Mouse (Mus musculus) CH12.LX (cell line): ENCODE data around the gene Clcnka.

Experiments
- CTCF ChIP-seq, 2 experiments: IDR thresholded peaks in 1 of 2; conservative IDR thresholded peaks in 1 of 2; 2 replicates each; pipeline ENCODE4 v1.5.1; 2011 to 2012; ENCODE audit warnings: low read depth in 2 of 2, low read length in 2 of 2, improper control_type of control experiment in 1 of 2, inconsistent platforms in 1 of 2, mild to moderate bottlenecking in 1 of 2, moderate library complexity in 1 of 2
- EP300 ChIP-seq: IDR thresholded peaks from 2 replicates; pipeline ENCODE4 v1.6.1; 2011; ENCODE audit warnings: low read length, improper control_type of control experiment
- MAFK ChIP-seq: IDR thresholded peaks from 2 replicates; pipeline ENCODE4 v1.6.1; 2011; ENCODE audit warnings: low read length, improper control_type of control experiment; ENCODE audit not compliant: insufficient replicate concordance
- MAX ChIP-seq: IDR thresholded peaks from 2 replicates; pipeline ENCODE4 v1.6.1; 2011; ENCODE audit warnings: low read length, improper control_type of control experiment
- NELFE ChIP-seq: IDR thresholded peaks from 2 replicates; pipeline ENCODE4 v1.6.1; 2011; ENCODE audit warnings: low read depth, low read length, improper control_type of control experiment
- USF1 ChIP-seq: IDR thresholded peaks from 2 replicates; pipeline ENCODE4 v1.6.1; 2014; ENCODE audit warnings: low read depth, mild to moderate bottlenecking, inconsistent platforms, low read length, improper control_type of control experiment
- ZKSCAN1 ChIP-seq: IDR thresholded peaks from 2 replicates; pipeline ENCODE4 v1.6.1; 2012; ENCODE audit warnings: low read depth, inconsistent platforms, low read length, improper control_type of control experiment, borderline replicate concordance

GRCm38 (mm10) chr4:141345219-141345618 lies 53.3 kb downstream of the Clcnka start:
- no peak for TF ChIP-seq CTCF (conservative IDR thresholded peaks at IDR 0.05 in 1 of 2, IDR thresholded peaks at IDR 0.05 in 1 of 2; ENCODE audit: low read depth in 2 of 2, low read length in 2 of 2)
- no peak for TF ChIP-seq USF1
- no peak for TF ChIP-seq NELFE
- TF ChIP-seq MAFK: no peak
- no peak for TF ChIP-seq EP300
- no peak for TF ChIP-seq ZKSCAN1
- no peak for TF ChIP-seq MAX
